Mouse (Mus musculus): ENCODE measurements around the gene Rbm26. TPM values are rescaled to one million over a fixed set of nuclear protein-coding genes. Genes with fewer than 3 reads are reported as not detected.

Gene Rbm26
- polyA plus RNA-seq, 1 experiment from 2014 or later: 45.0 TPM

DNA sequence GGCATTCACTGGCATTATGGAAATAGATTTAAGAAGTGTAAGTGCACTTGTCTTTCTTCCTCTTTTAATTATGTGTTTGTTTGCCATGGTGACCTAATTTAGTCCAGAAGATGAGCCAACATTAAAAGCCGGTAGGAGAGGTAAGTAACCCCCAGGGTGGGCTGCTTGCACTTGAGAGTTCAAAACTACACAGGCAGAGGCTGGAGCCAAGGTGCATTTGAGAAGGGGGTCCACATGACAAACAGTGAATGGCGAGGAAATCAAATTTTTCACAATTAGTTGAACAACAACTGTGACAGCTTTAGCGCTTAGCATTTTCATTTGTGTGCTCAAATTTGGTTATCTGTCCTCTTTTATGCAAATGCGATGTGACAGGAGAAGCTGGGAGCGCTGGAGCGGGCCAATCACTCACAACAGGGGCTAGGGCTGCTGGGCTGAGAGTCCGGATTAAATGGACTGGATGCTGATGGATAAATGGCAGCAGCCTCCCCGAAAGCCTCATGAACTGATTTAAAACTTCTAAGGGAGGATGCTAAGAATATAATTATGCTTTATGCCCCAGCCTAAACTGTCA lies 92.3 kb downstream of the Rbm26 start:
- Histone ChIP-seq H3K36me3 (no peaks in the 10 kb centered on the region), H3K4me2 (replicated peaks) (no peak overlapping the region), H3K4me3 (no peak overlapping the region), H3K27ac (no peak overlapping the region), H3K4me1 (no peaks in the 10 kb centered on the region), H3K9ac (no peak overlapping the region), H3K27me3 (no peaks in the 10 kb centered on the region), H3K9me3 (replicated peaks) (no peaks in the 10 kb centered on the region)
- 0 out of 2 replicates have a peak, but pooled peaks have one; percentile 35 for ATAC-seq (ENCODE audit: low FRiP score)
- 42% methylated on average over 8 of the region's 8 CpGs for WGBS

DNA sequence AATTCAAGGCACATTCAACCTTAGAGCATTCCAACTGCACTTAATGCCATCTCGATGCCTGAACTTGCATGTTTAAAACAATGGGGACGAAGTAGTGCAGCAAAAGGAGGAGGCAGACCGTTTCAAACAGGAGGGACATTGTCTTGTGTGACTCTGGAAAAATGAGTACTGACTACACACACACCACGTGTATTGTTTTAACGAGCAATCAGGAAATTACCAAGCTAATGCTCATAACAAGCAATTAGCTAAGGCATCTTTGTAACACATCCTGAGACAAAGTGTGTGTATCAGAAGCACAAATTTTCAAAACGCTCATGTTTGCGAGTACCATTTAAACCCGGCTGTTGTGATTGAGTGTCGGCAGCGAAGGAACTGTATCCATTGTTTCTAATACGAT lies 93.0 kb downstream of the Rbm26 start:
- WGBS: 87% methylated on average over 11 of the region's 11 CpGs
- Histone ChIP-seq H3K27ac (no peak overlapping the region), H3K9ac (no peak overlapping the region), H3K27me3 (no peaks in the 10 kb centered on the region), H3K4me3 (no peak overlapping the region), H3K36me3 (no peaks in the 10 kb centered on the region), H3K4me1 (no peaks in the 10 kb centered on the region), H3K9me3 (replicated peaks) (no peaks in the 10 kb centered on the region), H3K4me2 (replicated peaks) (no peak overlapping the region)
- ATAC-seq (ENCODE audit: low FRiP score): no peak

DNA sequence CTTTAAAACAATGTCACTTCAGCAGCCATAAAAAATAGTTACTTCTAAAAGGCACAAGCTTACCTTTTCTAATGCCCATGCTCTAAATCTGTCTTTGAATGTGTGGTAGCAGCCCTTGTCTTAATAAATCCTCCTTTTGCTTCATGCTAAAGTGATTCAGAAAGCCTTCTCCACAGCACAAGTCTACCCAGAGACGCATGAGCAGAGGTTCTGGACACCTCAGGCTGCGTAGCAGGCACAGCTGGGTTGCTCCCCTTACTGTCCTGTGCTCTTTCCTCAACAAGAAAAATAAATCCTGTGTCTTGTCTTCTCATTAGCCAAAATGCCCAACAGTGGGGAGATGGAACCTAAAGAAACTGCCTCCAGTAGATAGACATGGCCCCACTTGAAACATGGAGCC lies 102.4 kb downstream of the Rbm26 start:
- Histone ChIP-seq H3K4me1 (no peaks in the 10 kb centered on the region), H3K4me2 (replicated peaks) (no peak overlapping the region), H3K9ac (no peak overlapping the region), H3K36me3 (no peaks in the 10 kb centered on the region), H3K4me3 (no peak overlapping the region), H3K27ac (no peak overlapping the region), H3K9me3 (replicated peaks) (no peaks in the 10 kb centered on the region), H3K27me3 (no peaks in the 10 kb centered on the region)
- ATAC-seq (ENCODE audit: low FRiP score): no peak
- WGBS: 92% methylated on average over 2 of the region's 2 CpGs

DNA sequence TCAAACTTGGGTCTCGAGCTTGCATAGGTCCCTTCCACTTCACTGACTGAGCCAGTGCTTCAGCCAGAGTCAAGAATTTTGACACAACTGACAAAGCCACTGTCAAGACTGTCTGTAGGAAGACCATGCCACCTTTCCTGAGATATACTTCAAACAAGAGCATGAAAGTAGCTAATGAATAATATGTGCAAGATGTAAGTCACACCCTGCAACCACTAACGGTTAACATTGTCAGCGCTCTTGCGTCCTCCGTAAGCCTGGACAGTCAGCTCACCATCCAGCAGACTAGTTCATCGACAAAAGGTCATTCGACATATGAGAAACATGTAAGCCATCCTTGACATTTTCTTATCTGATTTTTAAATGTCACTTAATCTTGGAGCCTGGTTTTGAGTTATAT lies 102.8 kb downstream of the Rbm26 start:
- H3K27me3 ChIP-seq: no peaks in the 10 kb centered on the region
- 92% methylated on average over 7 of the region's 7 CpGs for WGBS
- H3K27ac ChIP-seq: no peak overlapping the region
- no peaks in the 10 kb centered on the region for H3K9me3 ChIP-seq (replicated peaks)
- no peak overlapping the region for H3K4me3 ChIP-seq
- H3K36me3 ChIP-seq: no peaks in the 10 kb centered on the region
- no peak overlapping the region for H3K4me2 ChIP-seq (replicated peaks)
- no peaks in the 10 kb centered on the region for H3K4me1 ChIP-seq
- no peak for ATAC-seq (ENCODE audit: low FRiP score)
- no peak overlapping the region for H3K9ac ChIP-seq

DNA sequence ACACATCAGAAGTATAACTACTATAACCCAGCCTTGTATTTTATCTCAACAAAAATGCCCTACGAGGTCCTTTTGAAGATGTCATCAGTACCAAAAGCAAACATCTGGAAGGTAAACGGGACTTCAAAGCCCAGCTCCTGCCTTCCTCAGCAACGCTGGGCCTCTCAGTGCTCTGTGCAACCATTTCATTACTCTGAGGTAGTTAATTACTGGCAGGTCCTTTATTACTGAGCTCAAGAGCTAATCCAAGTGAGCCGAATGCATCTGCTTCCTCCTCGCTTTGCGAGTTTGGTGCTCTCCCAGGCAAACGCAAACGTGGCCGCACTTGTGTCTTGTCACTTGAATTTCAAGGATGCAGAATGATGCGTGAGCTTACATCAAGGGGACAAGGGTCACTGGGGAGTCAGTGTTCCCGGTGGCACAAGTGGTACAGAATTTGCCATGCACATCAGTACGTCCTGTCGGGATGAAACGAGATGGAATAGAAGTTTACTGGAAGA lies 106.1 kb downstream of the Rbm26 start:
- no peaks in the 10 kb centered on the region for H3K36me3 ChIP-seq
- no peaks in the 10 kb centered on the region for H3K27me3 ChIP-seq
- H3K9ac ChIP-seq: no peak overlapping the region
- H3K4me3 ChIP-seq: no peak overlapping the region
- no peaks in the 10 kb centered on the region for H3K9me3 ChIP-seq (replicated peaks)
- no peak overlapping the region for H3K4me2 ChIP-seq (replicated peaks)
- ATAC-seq (ENCODE audit: low FRiP score): no peak
- H3K4me1 ChIP-seq: no peaks in the 10 kb centered on the region
- WGBS: 66% methylated on average over 14 of the region's 14 CpGs
- H3K27ac ChIP-seq: no peak overlapping the region

DNA sequence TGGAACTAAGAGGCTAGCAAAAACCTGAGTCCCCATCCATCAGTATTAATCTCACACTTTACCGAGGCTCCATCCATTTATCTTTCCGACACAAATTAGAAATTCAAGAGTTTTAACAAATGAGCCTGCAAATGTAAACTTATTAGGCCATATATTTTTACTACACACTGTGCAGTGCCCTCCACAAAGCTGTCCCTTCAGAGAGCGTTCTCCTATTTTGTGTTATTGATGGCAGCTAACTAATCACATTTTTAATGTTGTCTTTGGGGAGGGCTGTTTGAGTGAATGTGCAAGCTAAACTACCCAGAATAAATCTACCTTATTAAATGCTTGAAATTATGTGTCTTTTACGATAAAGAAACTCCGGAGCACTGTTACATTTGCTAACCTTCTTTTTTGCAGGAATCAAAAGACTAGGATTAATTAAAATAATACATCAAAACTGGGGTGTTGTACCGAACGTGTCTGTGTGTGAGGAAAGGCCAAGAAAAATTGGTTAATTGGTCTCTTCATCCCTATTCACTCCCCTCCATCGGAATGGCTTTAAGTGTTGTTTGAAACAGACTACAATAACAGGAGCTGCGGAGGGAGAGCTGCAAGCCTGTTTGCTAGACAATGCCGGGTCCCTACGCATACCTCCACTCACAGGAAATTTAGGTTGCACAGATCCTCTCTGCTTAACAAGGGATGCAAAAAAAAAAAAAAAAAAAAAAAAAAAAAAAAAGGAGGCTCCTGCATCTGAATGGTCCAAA lies 106.7 kb downstream of the Rbm26 start:
- WGBS: 75% methylated on average over 11 of the region's 11 CpGs
- no peak for ATAC-seq (ENCODE audit: low FRiP score)
- Histone ChIP-seq H3K4me3 (no peak overlapping the region), H3K9ac (no peak overlapping the region), H3K9me3 (replicated peaks) (no peaks in the 10 kb centered on the region), H3K4me1 (no peaks in the 10 kb centered on the region), H3K27ac (no peak overlapping the region), H3K4me2 (replicated peaks) (no peak overlapping the region), H3K36me3 (no peaks in the 10 kb centered on the region), H3K27me3 (no peaks in the 10 kb centered on the region)

DNA sequence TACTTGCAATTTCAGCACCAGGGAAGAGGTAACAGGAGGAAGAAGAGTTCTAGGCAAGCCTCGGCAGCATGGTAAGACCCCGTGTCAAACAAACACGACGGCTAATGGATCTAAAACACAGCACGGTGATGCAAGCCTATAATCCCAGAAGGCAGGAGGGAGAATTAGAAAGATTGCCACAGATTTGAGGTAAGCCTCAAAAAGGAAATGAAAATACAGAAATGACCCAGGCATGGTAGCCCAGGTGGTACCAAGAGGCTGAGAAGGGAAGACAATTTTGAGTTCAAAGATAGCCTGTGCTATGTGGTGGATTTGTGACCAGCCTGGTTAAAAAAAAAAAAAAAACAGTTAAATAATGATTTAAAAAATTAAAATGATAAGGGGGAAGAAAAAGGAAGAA lies 109.1 kb downstream of the Rbm26 start:
- Histone ChIP-seq H3K27ac (no peak overlapping the region), H3K4me3 (no peak overlapping the region), H3K9me3 (replicated peaks) (no peaks in the 10 kb centered on the region), H3K27me3 (no peaks in the 10 kb centered on the region), H3K4me1 (no peaks in the 10 kb centered on the region), H3K36me3 (no peaks in the 10 kb centered on the region), H3K9ac (no peak overlapping the region), H3K4me2 (replicated peaks) (no peak overlapping the region)
- 89% methylated on average over 5 of the region's 5 CpGs for WGBS
- ATAC-seq (ENCODE audit: low FRiP score): no peak

DNA sequence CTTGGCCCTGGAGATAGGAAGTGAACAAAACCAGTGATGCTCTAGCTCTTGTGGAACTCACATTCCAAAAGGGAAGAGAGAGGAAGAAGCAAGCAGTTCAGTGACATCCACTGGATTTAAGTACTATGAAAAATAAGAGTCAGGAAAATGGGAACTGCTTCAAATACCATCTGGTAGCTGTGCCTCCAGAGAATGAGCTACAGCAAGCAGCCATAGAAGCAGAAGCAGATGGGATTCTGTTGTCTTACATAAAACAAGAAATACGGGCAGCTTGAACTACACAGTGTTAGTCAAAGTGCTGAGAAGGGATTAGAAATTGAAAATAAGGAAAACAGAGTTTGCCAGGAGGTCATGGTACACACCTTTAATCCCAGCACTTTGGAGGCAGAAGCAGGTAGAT lies 112.9 kb downstream of the Rbm26 start:
- ATAC-seq (ENCODE audit: low FRiP score): no peak
- no peaks in the 10 kb centered on the region for H3K4me1 ChIP-seq
- H3K27me3 ChIP-seq: no peaks in the 10 kb centered on the region
- no peak overlapping the region for H3K4me2 ChIP-seq (replicated peaks)
- no peak overlapping the region for H3K4me3 ChIP-seq
- no peak overlapping the region for H3K9ac ChIP-seq
- no peaks in the 10 kb centered on the region for H3K36me3 ChIP-seq
- H3K27ac ChIP-seq: no peak overlapping the region
- no peaks in the 10 kb centered on the region for H3K9me3 ChIP-seq (replicated peaks)
- WGBS: 85% methylated on average over 1 of the region's 1 CpGs

DNA sequence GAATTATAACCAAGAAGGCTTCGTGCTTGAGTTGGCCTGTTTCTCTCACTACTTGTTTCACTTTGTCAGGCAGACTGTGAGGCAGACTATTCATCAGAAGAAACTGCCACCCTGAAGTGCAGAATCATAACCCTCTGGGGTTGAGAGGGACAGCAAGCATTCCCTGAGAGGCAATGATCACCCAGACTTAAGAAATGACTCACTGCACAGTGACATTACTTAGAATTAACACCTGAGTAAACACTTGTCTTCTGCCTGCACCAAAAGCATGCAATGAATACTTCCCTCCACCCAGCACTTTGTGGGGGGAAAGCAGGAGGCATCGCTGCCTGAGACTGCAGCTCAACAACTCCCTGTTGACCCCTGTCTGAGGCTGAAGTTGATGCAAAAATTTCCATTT lies 115.9 kb downstream of the Rbm26 start:
- no peaks in the 10 kb centered on the region for H3K27me3 ChIP-seq
- no peaks in the 10 kb centered on the region for H3K9me3 ChIP-seq (replicated peaks)
- no peak overlapping the region for H3K9ac ChIP-seq
- 71% methylated on average over 2 of the region's 2 CpGs for WGBS
- H3K36me3 ChIP-seq: no peaks in the 10 kb centered on the region
- no peak overlapping the region for H3K27ac ChIP-seq
- no peak for ATAC-seq (ENCODE audit: low FRiP score)
- H3K4me1 ChIP-seq: no peaks in the 10 kb centered on the region
- no peak overlapping the region for H3K4me3 ChIP-seq
- no peak overlapping the region for H3K4me2 ChIP-seq (replicated peaks)

DNA sequence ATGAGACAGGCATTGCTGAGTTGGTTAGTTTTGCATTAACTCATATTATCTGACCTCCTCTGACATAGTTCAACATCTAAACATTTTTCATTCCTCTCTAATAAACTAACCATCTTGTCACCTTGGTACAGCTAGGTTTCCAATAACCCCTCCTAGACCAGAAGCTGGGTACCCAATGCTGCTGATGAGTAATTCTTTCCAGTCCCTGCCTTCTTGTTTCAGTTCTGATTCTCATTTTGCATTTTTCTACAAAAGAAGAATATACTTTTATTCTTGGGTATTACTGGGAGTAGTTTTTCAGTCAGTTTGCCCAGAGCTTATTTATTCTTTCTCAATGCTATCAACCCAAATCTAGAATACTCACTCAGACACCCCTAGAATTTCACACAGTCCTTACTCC lies 119.2 kb downstream of the Rbm26 start:
- Histone ChIP-seq H3K4me1 (no peaks in the 10 kb centered on the region), H3K4me2 (replicated peaks) (no peak overlapping the region), H3K9me3 (replicated peaks) (no peaks in the 10 kb centered on the region), H3K36me3 (no peaks in the 10 kb centered on the region), H3K27ac (no peak overlapping the region), H3K9ac (no peak overlapping the region), H3K27me3 (no peaks in the 10 kb centered on the region), H3K4me3 (no peak overlapping the region)
- ATAC-seq (ENCODE audit: low FRiP score): no peak

Other genes starting within 250 kb of the Rbm26 start
- 83.0 and 83.3 TPM in 2 replicates for gene Ndfip2, start 81.2 kb upstream of the Rbm26 start, polyA plus RNA-seq (2016; fragmentation: Nextera tagmentation; extraction: Ambion mirVana)